Mouse (Mus musculus): ENCODE measurements around the gene Hint1.
"Not testable (repeated sequence)": the region's sequence is repeated elsewhere in the genome, so short reads cannot be mapped to it uniquely, and the experiment has no call there.

The Hint1 gene

DNA sequence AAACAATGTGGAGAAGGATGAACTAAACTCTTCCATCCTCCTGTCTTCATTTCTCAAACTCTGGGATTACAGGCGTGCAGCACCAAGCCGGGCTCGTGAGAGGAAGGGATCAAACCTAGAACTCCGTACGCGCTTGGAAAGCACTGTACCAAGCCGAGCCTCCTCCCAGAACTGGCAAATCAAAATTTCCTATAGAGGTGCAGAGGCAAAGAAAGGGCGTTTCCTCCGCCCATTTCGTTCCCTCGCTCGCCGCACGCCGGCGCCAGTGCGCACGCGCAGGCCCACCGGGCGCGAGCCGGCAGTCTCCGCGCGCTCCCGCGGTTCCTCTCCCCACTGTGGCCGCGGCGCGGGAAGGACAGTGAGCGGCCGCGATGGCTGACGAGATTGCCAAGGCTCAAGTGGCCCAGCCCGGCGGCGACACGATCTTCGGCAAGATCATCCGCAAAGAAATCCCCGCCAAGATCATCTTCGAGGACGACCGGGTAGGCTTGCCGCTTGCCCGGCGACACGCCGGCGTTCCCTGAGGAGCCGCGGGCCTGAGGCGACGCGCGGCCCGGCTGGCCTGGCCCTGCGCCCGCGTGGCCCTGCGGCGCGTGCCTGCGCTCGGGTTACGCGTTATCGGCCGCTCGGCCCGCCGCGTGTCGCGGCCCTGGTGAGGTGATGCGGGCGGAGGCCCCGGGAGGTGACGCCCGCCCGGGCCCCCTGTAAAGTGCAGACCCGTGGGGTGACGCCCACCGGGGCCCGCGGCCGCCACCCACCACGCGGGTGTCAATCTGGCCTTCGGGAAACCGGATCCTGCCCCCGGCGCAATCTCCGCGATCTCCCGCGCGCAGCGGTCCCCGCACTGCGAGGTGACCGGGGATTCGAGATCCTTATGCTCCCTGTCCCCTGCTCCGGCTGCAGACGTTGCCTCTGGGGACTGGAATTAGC lies at the start of gene Hint1:
Gene Hint1 (plus strand): TSS at position 265 of the 930 bp plus-strand sequence.
- in situ Hi-C loops (cut with MboI, MseI), result loop anchor here (5.0 kb wide), 1 partner anchor 79 kb away; the partner anchor contains the start of gene Cdc42se2

DNA sequence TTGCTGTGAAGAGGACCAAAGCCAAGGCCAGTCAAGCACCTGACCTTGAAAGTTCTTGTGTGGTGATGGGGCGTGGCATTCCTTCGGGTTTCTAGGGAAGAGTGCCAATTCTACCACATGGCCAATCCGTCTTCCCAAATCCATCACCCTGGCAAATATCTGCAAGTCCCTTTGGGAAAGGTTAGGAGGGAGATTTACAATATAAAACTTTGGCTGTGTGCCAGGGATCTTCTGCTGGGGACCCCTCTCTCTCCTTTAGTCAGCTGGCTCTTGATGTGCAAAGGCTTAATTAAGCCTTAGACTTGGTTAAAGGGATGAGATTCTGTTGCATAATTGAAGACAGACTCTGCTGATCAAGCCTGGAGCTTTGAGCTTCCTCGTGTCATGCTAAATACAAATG lies 48.7 kb upstream of the Hint1 start:
- in situ Hi-C loops (cut with MboI, MseI), result no loop called here

DNA sequence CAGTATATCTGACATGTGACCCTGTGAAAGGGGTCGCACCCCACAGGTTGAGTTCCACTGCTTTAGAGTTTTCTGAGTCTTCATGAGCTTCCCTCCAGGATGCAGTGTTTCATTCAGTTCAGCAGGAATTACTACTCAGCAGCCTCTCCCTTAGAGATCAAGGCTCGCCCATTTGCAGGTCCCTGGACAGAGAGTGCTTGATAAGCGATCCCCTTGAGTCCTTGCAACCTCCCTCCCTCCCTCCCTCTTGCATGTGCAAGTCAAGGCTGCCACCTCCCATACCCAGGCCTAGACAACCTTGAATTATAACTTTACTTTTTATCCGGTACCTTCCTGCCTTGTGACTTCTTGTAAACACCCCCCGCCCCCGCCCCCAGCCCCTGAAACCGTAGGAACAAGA lies 46.7 kb upstream of the Hint1 start:
- in situ Hi-C loops (cut with MboI, MseI), result no loop called here

- in situ Hi-C loops (cut with MboI, MseI), result no loop called here
Observed at GRCm38 (mm10) chr11:54823467-54823866, 42.7 kb upstream of the Hint1 start.

DNA sequence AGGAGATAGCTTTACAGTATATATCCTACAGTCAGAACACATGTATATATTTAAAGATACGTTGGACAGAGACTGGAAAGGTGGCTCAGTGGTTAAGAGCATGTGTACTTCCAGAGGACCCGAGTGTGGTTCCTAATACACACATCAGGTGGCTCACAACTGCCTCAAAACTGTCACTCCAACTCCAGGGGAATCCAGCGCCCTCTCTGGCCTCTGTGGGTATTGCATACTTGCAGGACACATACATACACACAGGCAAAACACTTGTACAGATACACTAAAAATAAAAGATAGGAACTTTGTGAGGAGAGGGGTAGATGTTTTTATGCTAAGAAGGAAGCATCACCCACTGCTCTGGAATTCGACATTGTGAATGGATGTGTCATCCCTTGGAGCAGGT lies 40.4 kb upstream of the Hint1 start:
- in situ Hi-C loops (cut with MboI, MseI), result no loop called here

DNA sequence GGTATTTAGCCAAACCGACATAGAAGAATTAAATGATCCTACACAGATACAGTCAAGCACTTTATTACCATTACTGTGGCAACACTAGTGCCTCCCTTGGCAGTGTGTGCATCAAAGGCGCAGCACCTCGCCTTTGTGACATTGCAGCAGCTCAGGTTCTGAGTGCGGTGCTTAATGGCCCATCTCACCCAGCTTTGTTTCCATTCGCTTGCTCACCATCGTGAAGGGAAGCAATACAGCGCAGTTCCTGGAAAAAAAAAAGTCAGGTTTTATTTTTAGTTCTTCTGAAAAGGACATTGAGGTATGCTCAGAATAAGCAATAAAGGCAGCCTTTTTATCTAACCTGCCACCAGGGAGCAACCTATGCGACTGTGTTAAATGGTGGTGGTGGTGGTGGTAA lies 39.4 kb upstream of the Hint1 start:
- in situ Hi-C loops (cut with MboI, MseI), result no loop called here

DNA sequence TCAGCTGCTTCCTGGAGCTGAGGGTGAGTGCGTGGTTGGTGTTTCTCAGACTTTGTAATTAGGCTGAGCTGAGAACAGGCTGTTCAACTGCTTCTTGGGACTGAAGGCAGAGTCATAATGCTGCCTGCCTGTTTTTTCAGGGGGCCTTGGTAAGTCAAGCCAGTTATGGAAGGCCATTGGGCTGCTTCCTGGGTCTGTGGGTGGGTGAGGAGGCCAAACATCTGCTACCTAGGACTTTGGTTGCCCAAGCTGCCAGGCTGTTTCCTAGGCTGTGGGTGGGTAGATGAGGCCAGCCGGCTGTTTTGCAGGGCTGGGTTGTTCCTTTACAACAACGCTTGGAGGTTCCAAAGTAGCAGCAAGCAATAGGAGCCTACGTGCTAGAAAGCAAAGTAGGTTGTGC lies 32.4 kb upstream of the Hint1 start:
- in situ Hi-C loops (cut with MboI, MseI), result no loop called here

- in situ Hi-C loops (cut with MboI, MseI), result no loop called here
Observed at GRCm38 (mm10) chr11:54834596-54834995, 31.6 kb upstream of the Hint1 start.

DNA sequence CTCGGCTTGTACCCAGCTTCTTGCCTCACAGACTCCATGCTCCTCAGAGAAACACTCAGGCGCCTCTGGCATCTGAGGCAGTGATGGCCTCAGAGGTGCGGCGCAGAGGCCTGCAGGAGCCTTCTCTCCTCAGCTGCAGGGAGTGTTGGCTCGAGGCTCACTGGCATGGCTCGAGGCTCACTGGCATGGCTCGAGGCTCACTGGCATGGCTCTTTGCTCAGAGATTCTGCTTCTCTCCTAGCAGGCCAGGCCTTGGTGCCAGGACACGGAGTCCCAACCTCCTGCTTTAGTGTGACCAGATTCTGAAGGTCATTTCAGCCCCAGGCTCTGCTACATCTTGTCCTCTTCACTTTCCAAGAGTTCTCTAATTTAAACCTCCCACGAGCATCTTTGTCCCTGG lies 30.1 kb upstream of the Hint1 start:
- in situ Hi-C loops (cut with MboI, MseI), result no loop called here

GRCm38 (mm10) chr11:54839696-54840095 lies 26.5 kb upstream of the Hint1 start:
- in situ Hi-C loops (cut with MboI, MseI), result no loop called here

DNA sequence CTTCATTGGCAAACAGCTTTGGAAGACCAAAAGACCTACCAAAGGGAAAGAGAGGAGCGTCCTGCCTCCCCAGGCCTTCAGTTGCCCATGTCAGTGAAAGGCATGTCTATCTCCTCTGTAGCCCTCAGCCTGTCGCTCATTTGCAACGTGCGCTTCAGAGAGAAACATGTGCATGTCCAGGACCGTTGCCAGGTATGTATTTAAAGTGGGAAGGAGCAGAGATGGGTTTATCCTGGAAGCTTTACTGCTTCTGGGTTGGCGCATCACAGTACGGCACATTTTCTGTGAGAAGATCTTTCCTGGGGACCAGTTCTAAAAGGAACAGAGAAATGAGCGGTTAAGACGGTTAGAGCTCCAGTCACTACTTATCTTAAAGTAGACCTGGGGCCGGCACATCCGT lies 25.3 kb upstream of the Hint1 start:
- in situ Hi-C loops (cut with MboI, MseI), result no loop called here

DNA sequence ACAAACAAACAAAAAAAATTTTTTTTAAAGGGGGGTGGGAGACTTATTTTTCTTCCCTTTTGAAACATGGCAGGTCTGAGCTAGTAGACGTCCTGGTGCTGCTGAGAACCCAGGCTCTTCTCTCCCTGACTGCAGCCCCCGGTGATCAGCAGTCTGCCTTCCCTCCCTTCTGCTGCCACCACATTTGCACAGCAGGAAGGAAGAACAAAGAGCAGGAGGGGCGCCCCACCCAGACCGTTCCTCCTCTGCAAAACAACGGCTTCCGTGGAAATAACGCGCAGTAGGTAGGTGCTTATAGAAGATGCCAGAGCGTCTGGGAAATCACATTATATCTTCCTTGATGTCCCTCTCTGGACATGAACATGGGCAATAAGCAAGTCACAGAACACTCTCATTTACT lies 21.8 kb upstream of the Hint1 start:
- in situ Hi-C loops (cut with MboI, MseI), result no loop called here

- in situ Hi-C loops (cut with MboI, MseI), result no loop called here
Observed at GRCm38 (mm10) chr11:54844959-54845358, 21.2 kb upstream of the Hint1 start.

DNA sequence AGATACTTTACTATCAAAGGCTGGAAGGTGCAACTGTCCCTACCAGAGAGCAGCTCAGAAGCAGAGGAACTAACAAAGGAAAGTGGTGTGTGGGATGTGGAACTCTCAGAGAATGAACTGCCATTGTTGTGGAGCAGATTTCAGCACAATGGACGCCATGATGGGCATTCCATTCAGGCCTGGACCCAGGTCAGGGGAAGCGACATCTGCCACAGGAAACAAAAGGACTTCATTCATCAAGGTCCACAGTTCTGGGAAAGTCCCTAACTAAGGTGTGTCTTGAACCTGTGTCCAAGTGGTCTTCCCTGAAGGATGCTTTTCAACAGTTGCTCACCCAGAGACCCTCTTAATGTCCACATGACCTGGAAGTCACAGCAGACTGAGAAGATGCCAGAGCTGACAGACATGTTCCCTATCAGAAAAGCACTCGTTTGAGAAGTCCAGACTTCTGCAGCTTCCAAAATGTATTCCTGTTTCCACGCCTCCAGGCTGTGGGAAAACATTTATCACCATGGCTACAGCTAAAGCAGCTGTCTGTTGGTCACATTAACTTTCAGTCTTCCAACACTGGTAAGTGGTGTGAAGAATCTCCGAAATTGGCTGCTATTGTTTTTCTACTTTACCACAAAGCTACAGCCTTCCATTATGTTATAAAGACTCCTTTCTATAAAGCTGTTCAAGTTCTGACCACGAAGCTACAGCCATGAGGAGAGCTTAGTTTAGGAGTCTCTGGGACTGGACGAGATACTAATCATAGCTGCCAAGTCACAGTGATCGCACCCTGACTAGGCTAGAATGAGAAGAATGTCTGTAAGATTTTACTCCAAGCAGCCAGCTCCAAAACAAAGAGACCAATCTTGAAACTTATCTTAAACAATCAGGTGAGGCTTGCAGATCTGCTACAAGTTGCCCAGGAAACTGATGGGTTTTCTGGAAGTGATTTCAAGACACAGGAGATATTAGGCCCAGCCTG lies 20.4 kb upstream of the Hint1 start:
- in situ Hi-C loops (cut with MboI, MseI), result no loop called here

GRCm38 (mm10) chr11:54849961-54850758 lies 16.0 kb upstream of the Hint1 start:
- in situ Hi-C loops (cut with MboI, MseI), result no loop called here

GRCm38 (mm10) chr11:54851656-54852055 lies 14.5 kb upstream of the Hint1 start:
- in situ Hi-C loops (cut with MboI, MseI), result no loop called here

GRCm38 (mm10) chr11:54858880-54859279 lies 7.3 kb upstream of the Hint1 start:
- in situ Hi-C loops (cut with MboI, MseI), result not testable (repeated sequence)

DNA sequence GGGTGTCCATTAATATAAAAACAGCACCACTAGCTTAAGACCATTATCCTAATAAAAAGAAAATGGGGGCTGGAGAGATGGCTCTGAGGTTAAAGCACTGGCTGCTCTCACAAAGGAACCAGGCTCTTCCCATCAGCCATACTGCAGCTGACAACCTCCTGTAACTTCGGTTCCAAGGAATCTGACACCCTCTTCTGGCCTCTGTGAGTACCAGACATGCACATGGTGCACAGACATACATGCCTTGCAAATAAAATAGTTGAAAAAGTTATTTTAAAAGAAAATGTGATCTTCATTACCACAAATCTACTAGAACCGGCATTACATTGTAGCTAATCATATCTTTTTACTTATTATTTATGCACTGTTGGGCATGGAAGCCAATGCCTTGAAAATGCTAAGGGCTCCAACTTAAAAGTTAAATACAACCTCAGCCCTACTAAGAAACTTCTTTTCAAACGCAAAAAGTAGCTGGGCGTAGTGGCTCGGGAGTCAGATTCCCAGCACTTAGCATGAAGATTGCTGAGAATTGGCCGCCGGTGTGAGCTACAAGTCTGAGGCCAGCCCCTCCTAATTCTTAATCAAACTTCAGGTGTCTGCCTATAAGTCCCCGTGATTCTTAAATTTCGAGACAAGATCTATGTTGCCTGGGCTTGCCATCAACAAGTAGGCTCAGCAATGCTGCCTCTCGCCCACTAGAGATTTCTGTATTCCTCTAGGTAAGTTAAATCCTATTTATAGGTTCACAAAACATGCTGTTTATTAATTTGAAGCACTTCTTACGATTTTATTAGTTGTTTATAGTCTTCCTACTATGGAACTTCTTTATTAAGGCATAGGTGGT lies 6.6 kb upstream of the Hint1 start:
- in situ Hi-C loops (cut with MboI, MseI), result loop anchor here (5.0 kb wide), 1 partner anchor 152 kb away; no protein-coding TSS in a partner anchor

- in situ Hi-C loops (cut with MboI, MseI), result loop anchor here (5.0 kb wide), 1 partner anchor 153 kb away; no protein-coding TSS in a partner anchor
Observed at GRCm38 (mm10) chr11:54860256-54861038, 5.7 kb upstream of the Hint1 start, which contains the start of gene Lyrm7. TSS of gene Lyrm7 (minus strand) at chr11:54860916.
